Mouse (Mus musculus) lung, postnatal 0 days (tissue): ENCODE measurements around the gene Bax. TPM values are rescaled to one million over a fixed set of nuclear protein-coding genes. Genes with fewer than 3 reads are reported as not detected.
A peak's percentile ranks its signal among the peaks of the same experiment; 100 is the strongest.

Experiments used
- ATAC-seq: fragments of 200-750 bp; cut with Nextera tagmentation; 2 replicates; pipeline ENCODE4 v1.8.0; 2017; ENCODE audit warnings: moderate library complexity
- DNase-seq: peaks from one replicate; pipeline ENCODE4 v3.0.0-alpha.2; 2016; ENCODE audit warnings: low spot score
- H3K27ac ChIP-seq: fragments of 300-500 bp; sonication (generic); 2 replicates; pipeline ENCODE4 v1.5.1; 2014; ENCODE audit warnings: antibody characterized with exemption, mild to moderate bottlenecking, low read length, mixed read lengths
- H3K27me3 ChIP-seq: fragments of 300-500 bp; sonication (generic); replicated peaks from 2 replicates; pipeline ENCODE4 v1.6.1; 2014; ENCODE audit warnings: low read length, mixed read lengths; ENCODE audit not compliant: insufficient read depth
- H3K36me3 ChIP-seq: fragments of 300-500 bp; sonication (generic); 2 replicates; pipeline ENCODE4 v1.6.1; 2014; ENCODE audit warnings: low read length, mixed read lengths; ENCODE audit not compliant: insufficient read depth
- H3K4me1 ChIP-seq: fragments of 300-500 bp; sonication (generic); 2 replicates; pipeline ENCODE4 v1.6.1; 2014; ENCODE audit warnings: antibody characterized with exemption, low read depth, low read length, mixed read lengths; ENCODE audit not compliant: insufficient read depth
- H3K4me2 ChIP-seq: fragments of 300-500 bp; sonication (generic); replicated peaks from 2 replicates; pipeline ENCODE4 v1.6.1; 2014; ENCODE audit warnings: low read depth, mild to moderate bottlenecking, low read length, moderate library complexity, mixed read lengths
- H3K4me3 ChIP-seq: fragments of 300-500 bp; sonication (generic); 2 replicates; pipeline ENCODE4 v1.5.1; 2014; ENCODE audit warnings: low read depth, low read length
- H3K9ac ChIP-seq: fragments of 300-500 bp; sonication (generic); replicated peaks from 2 replicates; pipeline ENCODE4 v1.6.1; 2014; ENCODE audit warnings: low read depth, mild to moderate bottlenecking
- H3K9me3 ChIP-seq: fragments of 300-500 bp; sonication (generic); 2 replicates; pipeline ENCODE4 v1.6.1; 2016; ENCODE audit warnings: low read length, mixed read lengths
- CTCF ChIP-seq: IDR thresholded peaks from 2 replicates; pipeline ENCODE4 v1.5.1; 2016; ENCODE audit warnings: antibody characterized with exemption, mild to moderate bottlenecking
- EP300 ChIP-seq: IDR thresholded peaks from 2 replicates; pipeline ENCODE4 v1.6.1; 2016; ENCODE audit warnings: antibody characterized with exemption, mild to moderate bottlenecking, control low read depth
- WGBS: fragments of 180-500 bp; shearing (Covaris S2); extraction: QIAGEN DNeasy Blood & Tissue Kit; methylation state at CpG from one replicate; pipeline ENCODE4 v1.1.7; 2014; 5-methylcytosine and 5-hydroxymethylcytosine counted together
- polyA plus RNA-seq: library from polyadenylated mRNA; unstranded; fragments of >200 nt; fragmentation: Nextera tagmentation; extraction: Ambion mirVana; gene quantifications from 2 replicates; pipeline ENCODE4 v1.2.1, GENCODE M21; 2015

Gene Bax
- polyA plus RNA-seq, 1 experiment from 2014 or later: 155 TPM

DNA sequence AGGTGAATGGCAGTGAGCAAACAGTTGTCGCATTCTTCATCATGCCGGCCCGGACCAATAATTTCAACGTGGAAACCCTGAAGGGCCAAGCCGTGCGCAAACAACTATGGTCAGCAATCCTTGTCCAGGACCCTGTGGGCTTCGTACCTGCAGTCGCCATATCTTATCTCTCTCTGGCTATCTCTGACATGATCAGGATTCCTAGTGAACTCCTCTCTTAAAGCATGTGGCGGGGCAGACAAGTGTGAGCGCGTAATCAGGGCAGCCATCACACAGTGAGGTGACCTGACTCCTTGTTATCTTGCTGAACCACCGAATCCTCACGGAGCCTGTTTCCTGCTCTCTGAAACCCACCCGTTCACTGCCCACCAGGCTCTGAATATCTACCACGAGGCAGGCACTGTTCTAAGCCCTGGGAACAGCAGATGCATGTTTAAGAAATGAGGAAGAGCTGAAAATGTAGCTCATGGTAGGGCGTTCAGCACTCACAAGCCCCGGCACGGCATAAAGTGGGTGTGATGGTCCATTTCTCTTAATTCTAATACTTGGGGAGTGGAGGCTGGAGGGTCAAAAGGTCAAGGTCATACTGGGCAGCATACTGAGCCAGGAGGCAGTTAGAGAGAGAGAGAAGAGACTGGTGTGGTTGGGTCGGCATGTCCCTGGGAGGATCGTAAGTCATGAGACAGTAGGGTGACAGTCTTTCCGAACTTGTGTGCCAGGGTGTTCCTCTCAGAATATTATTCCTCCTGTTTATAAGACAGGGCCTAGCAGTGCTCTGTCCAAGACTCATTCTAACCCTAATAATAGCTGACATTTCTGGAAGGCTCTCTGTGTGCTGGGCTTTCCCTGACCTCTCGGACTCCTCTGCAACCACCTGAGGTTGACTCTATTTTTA, 22.9 kb downstream of the Bax start:
- no peak overlapping the region for H3K9ac ChIP-seq
- 68% methylated on average over 22 of the region's 22 CpGs for WGBS
- ATAC-seq (no peak), DNase-seq (no peak)
- H3K36me3 ChIP-seq: peaks cover 18% of the 10 kb centered on the region; the same call in 1 of the 2 replicates
- H3K27me3 ChIP-seq: no peaks in the 10 kb centered on the region
- no peak overlapping the region for H3K4me3 ChIP-seq
- TF ChIP-seq EP300: no peak
- TF ChIP-seq CTCF: no peak
- no peaks in the 10 kb centered on the region for H3K9me3 ChIP-seq
- no peak overlapping the region for H3K4me2 ChIP-seq
- H3K4me1 ChIP-seq: no peaks in the 10 kb centered on the region
- H3K27ac ChIP-seq: no peak overlapping the region

DNA sequence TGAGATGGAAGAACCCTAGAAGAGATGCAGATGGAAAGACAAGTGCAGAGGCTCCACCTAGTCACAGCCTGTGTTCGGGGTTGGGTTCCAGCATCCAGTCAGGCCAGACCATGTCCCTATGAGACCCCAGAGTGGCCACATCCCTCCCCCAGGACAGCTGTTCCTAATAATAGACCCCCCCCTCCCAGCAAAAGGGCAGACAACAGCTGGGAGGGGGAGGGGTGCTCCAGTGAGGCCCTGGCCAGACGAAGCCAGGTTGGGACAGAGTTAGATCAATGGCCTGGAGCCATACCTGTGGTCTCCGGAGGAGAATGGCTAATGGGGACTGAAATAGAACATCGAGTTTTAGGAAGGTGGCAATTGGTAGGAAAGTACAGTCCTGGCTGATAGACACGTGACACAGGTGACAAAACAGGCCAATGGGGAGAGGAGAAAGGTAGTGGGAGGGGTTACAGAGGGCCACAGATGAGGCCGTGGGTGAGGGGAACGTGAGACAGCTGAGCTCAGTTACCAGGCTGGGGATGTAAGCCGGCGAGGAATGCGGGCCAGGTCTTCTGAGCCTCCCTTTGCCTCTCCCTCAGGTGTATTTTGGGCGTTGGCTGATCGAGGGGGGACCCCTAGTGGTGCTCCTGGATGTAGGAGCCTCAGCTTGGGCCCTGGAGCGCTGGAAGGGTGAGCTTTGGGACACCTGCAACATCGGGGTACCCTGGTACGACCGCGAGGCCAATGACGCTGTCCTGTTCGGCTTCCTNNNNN, 29.0 kb downstream of the Bax start, which contains the start of gene Ruvbl2:
Gene Ruvbl2, minus strand, starts transcription at position 576 of the 756 bp plus-strand sequence.
- peak within 1 kb of the TSS; percentile 30; the same call in 1 of the 2 replicates for H3K4me2 ChIP-seq
- H3K9me3 ChIP-seq: no peaks in the 10 kb centered on the region
- H3K9ac ChIP-seq: no peak within 1 kb of the TSS
- peaks cover 26% of the 10 kb centered on the region; the same call in 1 of the 2 replicates for H3K4me1 ChIP-seq
- no peaks in the 10 kb centered on the region for H3K27me3 ChIP-seq
- H3K27ac ChIP-seq: no peak within 1 kb of the TSS
- peak; percentile 60 for TF ChIP-seq CTCF
- no peak for TF ChIP-seq EP300
- ATAC-seq (no peak), DNase-seq (peak; percentile 65)
- no peak within 1 kb of the TSS for H3K4me3 ChIP-seq
- no peaks in the 10 kb centered on the region for H3K36me3 ChIP-seq
- WGBS: 29% methylated on average over 19 of the region's 19 CpGs

DNA sequence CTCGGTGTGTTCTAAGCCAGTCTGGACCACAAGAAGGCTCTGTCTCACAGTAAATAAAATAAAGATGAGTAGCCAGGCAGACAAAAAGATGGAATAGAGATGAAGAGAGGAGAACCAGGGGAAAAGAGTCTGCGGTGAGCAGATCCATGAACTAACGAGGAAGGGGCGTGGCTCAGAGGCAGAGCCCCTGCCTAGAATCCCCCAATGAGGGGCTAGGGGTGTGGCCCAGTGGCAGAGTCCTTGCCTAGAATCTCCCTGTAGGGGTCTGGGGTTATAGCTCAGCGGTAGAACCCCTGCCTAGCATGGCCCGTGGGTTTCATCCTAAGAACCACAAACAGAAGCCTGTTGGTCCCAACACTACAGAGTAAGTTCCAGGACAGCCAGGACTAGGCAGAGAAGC, 29.7 kb downstream of the Bax start:
- Histone ChIP-seq H3K9me3 (no peaks in the 10 kb centered on the region), H3K4me1 (peaks cover 26% of the 10 kb centered on the region; the same call in 1 of the 2 replicates), H3K27ac (no peak overlapping the region), H3K4me2 (no peak overlapping the region), H3K4me3 (no peak overlapping the region), H3K36me3 (no peaks in the 10 kb centered on the region), H3K27me3 (no peaks in the 10 kb centered on the region), H3K9ac (no peak overlapping the region)
- DNase-seq (peak; percentile 5), ATAC-seq (no peak)
- TF ChIP-seq EP300 (no peak), CTCF (no peak)
- WGBS: 49% methylated on average over 6 of the region's 6 CpGs

DNA sequence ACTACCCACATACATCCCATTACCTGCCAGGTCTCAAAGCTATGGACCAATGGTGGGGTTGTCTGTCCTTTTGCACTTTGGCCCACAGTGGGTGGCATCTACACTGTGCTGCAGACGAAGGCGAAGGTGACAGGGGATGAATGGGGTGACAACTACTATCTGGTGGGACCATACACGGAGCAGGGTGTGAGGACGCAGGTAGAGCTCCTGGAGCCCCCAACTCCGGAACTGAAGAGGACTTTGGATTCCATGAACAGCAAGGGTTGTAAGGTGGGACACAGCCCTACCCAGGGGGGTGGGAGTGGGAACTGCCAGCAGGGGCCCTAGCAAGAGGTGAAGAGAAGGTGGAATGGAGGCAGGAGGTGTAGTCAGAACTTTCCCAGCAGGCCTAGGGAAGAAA, 30.3 kb downstream of the Bax start:
- DNase-seq: no peak
- no peak for ATAC-seq
- H3K9ac ChIP-seq: no peak overlapping the region; the same call in 1 of the 2 replicates
- H3K9me3 ChIP-seq: no peaks in the 10 kb centered on the region
- H3K4me3 ChIP-seq: no peak overlapping the region
- TF ChIP-seq CTCF (no peak), EP300 (no peak)
- peaks cover 26% of the 10 kb centered on the region; the same call in 1 of the 2 replicates for H3K4me1 ChIP-seq
- 76% methylated on average over 5 of the region's 5 CpGs for WGBS
- no peaks in the 10 kb centered on the region for H3K36me3 ChIP-seq
- no peak overlapping the region for H3K27ac ChIP-seq
- H3K4me2 ChIP-seq: peak overlapping the region; percentile 82; the same call in 1 of the 2 replicates
- H3K27me3 ChIP-seq: no peaks in the 10 kb centered on the region

DNA sequence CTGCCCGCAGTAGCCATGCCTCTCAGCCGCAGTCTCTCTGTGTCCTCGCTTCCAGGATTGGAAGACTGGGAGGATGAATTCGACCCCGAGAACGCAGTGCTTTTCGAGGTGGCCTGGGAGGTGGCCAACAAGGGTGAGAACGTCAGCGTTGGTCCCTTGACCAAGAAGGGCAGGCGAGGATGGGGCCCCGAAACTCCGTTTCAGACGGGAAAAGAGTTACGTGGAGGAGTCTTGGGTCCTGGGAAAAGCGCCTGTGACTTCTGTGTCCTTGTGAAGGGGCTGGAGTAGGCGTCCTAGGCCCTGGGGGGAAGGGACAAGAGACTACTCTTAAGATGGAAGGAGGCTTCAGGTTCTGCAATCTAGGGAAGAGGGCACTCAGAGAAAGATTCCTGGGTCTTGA, 31.7 kb downstream of the Bax start:
- peak overlapping the region; percentile 91 for H3K27ac ChIP-seq
- H3K4me3 ChIP-seq: peak overlapping the region; percentile 63
- H3K4me2 ChIP-seq: peak overlapping the region; percentile 82
- H3K9ac ChIP-seq: peak overlapping the region; percentile 64
- no peaks in the 10 kb centered on the region for H3K27me3 ChIP-seq
- no peak for TF ChIP-seq CTCF
- peak; percentile 24; the same call in 1 of the 2 replicates for TF ChIP-seq EP300
- peaks cover 26% of the 10 kb centered on the region; the same call in 1 of the 2 replicates for H3K4me1 ChIP-seq
- H3K9me3 ChIP-seq: no peaks in the 10 kb centered on the region
- no peaks in the 10 kb centered on the region for H3K36me3 ChIP-seq
- WGBS: 3% methylated on average over 16 of the region's 16 CpGs
- peak; percentile 65 for DNase-seq
- ATAC-seq: peak; percentile 8; the same call in 1 of the 2 replicates
